Mouse (Mus musculus): ENCODE data around the gene Il1rapl2.

- TF ChIP-seq GATA1 (IDR thresholded peaks at IDR 0.05; ENCODE audit: borderline replicate concordance, low read length) = no peak
- no peak for TF ChIP-seq FLI1 (IDR thresholded peaks at IDR 0.05; ENCODE audit: low read length)
These were observed 1268.0 kb downstream of the Il1rapl2 start for GRCm38 (mm10) chrX:138838381-138838780.
